Mouse (Mus musculus): ENCODE results near the gene Ptpn1. TPM values are rescaled to one million over a fixed set of nuclear protein-coding genes. Genes with fewer than 3 reads are reported as not detected.

The Ptpn1 gene
- polyA plus RNA-seq, 1 experiment from 2014 or later, result 49.7 TPM

- Histone ChIP-seq H3K9ac (ENCODE audit: low read depth, low read length) (no peak overlapping the region), H3K9me3 (ENCODE audit: control insufficient read depth, low read length) (no peaks in the 10 kb centered on the region)
- 75% methylated on average over 8 of the region's 8 CpGs for WGBS
Observed at GRCm38 (mm10) chr2:167897896-167898295, 34.0 kb upstream of the Ptpn1 start.

GRCm38 (mm10) chr2:167899989-167900421, 31.9 kb upstream of the Ptpn1 start:
- ATAC-seq (ENCODE audit: low read depth) (peak; percentile 51), DNase-seq (ENCODE audit: low spot score) (peak; percentile 65)
- Histone ChIP-seq H3K4me1 (ENCODE audit: control insufficient read depth, insufficient read depth, low read length) (peaks cover 4% of the 10 kb centered on the region; the same call in 1 of the 2 replicates), H3K4me3 (ENCODE audit: low read depth, low read length) (no peak overlapping the region), H3K9ac (ENCODE audit: low read depth, low read length) (no peak overlapping the region), H3K4me2 (ENCODE audit: low read depth, low read length) (peak overlapping the region; percentile 24; the same call in 1 of the 2 replicates), H3K9me3 (ENCODE audit: control insufficient read depth, low read length) (no peaks in the 10 kb centered on the region), H3K27ac (replicated peaks; ENCODE audit: low read depth, low read length) (no peak overlapping the region), H3K36me3 (ENCODE audit: control insufficient read depth, insufficient read depth, low read length) (no peaks in the 10 kb centered on the region), H3K27me3 (replicated peaks; ENCODE audit: control insufficient read depth, insufficient read depth, low read length) (peaks cover 5% of the 10 kb centered on the region)
- 11% methylated on average over 16 of the region's 16 CpGs for WGBS

More at GRCm38 (mm10) chr2:167897896-167898295, 34.0 kb upstream of the Ptpn1 start:
- no peak for ATAC-seq (ENCODE audit: low read depth)
- H3K27me3 ChIP-seq (replicated peaks; ENCODE audit: control insufficient read depth, insufficient read depth, low read length), result peaks cover 5% of the 10 kb centered on the region
- no peak overlapping the region for H3K27ac ChIP-seq (replicated peaks; ENCODE audit: low read depth, low read length)
- no peak overlapping the region for H3K4me3 ChIP-seq (ENCODE audit: low read depth, low read length)
- no peak for DNase-seq (ENCODE audit: low spot score)
- peaks cover 4% of the 10 kb centered on the region; the same call in 1 of the 2 replicates for H3K4me1 ChIP-seq (ENCODE audit: control insufficient read depth, insufficient read depth, low read length)
- no peaks in the 10 kb centered on the region for H3K36me3 ChIP-seq (ENCODE audit: control insufficient read depth, insufficient read depth, low read length)
- no peak overlapping the region for H3K4me2 ChIP-seq (ENCODE audit: low read depth, low read length)

- H3K9me3 ChIP-seq (ENCODE audit: control insufficient read depth, low read length), result no peaks in the 10 kb centered on the region
- H3K36me3 ChIP-seq (ENCODE audit: control insufficient read depth, insufficient read depth, low read length), result no peaks in the 10 kb centered on the region
- peaks cover 4% of the 10 kb centered on the region; the same call in 1 of the 2 replicates for H3K4me1 ChIP-seq (ENCODE audit: control insufficient read depth, insufficient read depth, low read length)
- ATAC-seq (ENCODE audit: low read depth), result no peak
- H3K9ac ChIP-seq (ENCODE audit: low read depth, low read length), result no peak overlapping the region
- no peak overlapping the region for H3K27ac ChIP-seq (replicated peaks; ENCODE audit: low read depth, low read length)
- H3K4me3 ChIP-seq (ENCODE audit: low read depth, low read length), result no peak overlapping the region
- no peak overlapping the region for H3K4me2 ChIP-seq (ENCODE audit: low read depth, low read length)
- no peak for DNase-seq (ENCODE audit: low spot score)
- H3K27me3 ChIP-seq (replicated peaks; ENCODE audit: control insufficient read depth, insufficient read depth, low read length), result no peaks in the 10 kb centered on the region
- whole genome bisulfite sequencing, result 57% methylated on average over 9 of the region's 9 CpGs
Observed at GRCm38 (mm10) chr2:167902116-167902703, 29.6 kb upstream of the Ptpn1 start.

GRCm38 (mm10) chr2:167903242-167903952, 28.5 kb upstream of the Ptpn1 start:
- Histone ChIP-seq H3K4me2 (ENCODE audit: low read depth, low read length) (no peak overlapping the region), H3K27me3 (replicated peaks; ENCODE audit: control insufficient read depth, insufficient read depth, low read length) (no peaks in the 10 kb centered on the region), H3K27ac (replicated peaks; ENCODE audit: low read depth, low read length) (no peak overlapping the region), H3K9me3 (ENCODE audit: control insufficient read depth, low read length) (no peaks in the 10 kb centered on the region), H3K4me1 (ENCODE audit: control insufficient read depth, insufficient read depth, low read length) (peaks cover 4% of the 10 kb centered on the region; the same call in 1 of the 2 replicates), H3K36me3 (ENCODE audit: control insufficient read depth, insufficient read depth, low read length) (no peaks in the 10 kb centered on the region), H3K9ac (ENCODE audit: low read depth, low read length) (no peak overlapping the region), H3K4me3 (ENCODE audit: low read depth, low read length) (no peak overlapping the region)
- 79% methylated on average over 11 of the region's 11 CpGs for WGBS
- no peak for ATAC-seq (ENCODE audit: low read depth)
- no peak for DNase-seq (ENCODE audit: low spot score)

- Histone ChIP-seq H3K9me3 (ENCODE audit: control insufficient read depth, low read length) (no peaks in the 10 kb centered on the region), H3K4me1 (ENCODE audit: control insufficient read depth, insufficient read depth, low read length) (peaks cover 4% of the 10 kb centered on the region; the same call in 1 of the 2 replicates), H3K9ac (ENCODE audit: low read depth, low read length) (no peak overlapping the region), H3K4me2 (ENCODE audit: low read depth, low read length) (no peak overlapping the region), H3K4me3 (ENCODE audit: low read depth, low read length) (no peak overlapping the region), H3K36me3 (ENCODE audit: control insufficient read depth, insufficient read depth, low read length) (no peaks in the 10 kb centered on the region), H3K27ac (replicated peaks; ENCODE audit: low read depth, low read length) (no peak overlapping the region), H3K27me3 (replicated peaks; ENCODE audit: control insufficient read depth, insufficient read depth, low read length) (no peaks in the 10 kb centered on the region)
- ATAC-seq (ENCODE audit: low read depth) (no peak), DNase-seq (ENCODE audit: low spot score) (no peak)
- WGBS, result 87% methylated on average over 12 of the region's 12 CpGs
Observed at GRCm38 (mm10) chr2:167904621-167905367, 27.1 kb upstream of the Ptpn1 start.

- DNase-seq (ENCODE audit: low spot score) (no peak), ATAC-seq (ENCODE audit: low read depth) (no peak)
- H3K27ac ChIP-seq (replicated peaks; ENCODE audit: low read depth, low read length), result no peak overlapping the region
- H3K36me3 ChIP-seq (ENCODE audit: control insufficient read depth, insufficient read depth, low read length), result no peaks in the 10 kb centered on the region
- WGBS, result 41% methylated on average over 8 of the region's 8 CpGs
- no peaks in the 10 kb centered on the region for H3K4me1 ChIP-seq (ENCODE audit: control insufficient read depth, insufficient read depth, low read length)
- H3K4me3 ChIP-seq (ENCODE audit: low read depth, low read length), result no peak overlapping the region
- no peak overlapping the region for H3K4me2 ChIP-seq (ENCODE audit: low read depth, low read length)
- H3K9ac ChIP-seq (ENCODE audit: low read depth, low read length), result no peak overlapping the region
- no peaks in the 10 kb centered on the region for H3K27me3 ChIP-seq (replicated peaks; ENCODE audit: control insufficient read depth, insufficient read depth, low read length)
- H3K9me3 ChIP-seq (ENCODE audit: control insufficient read depth, low read length), result no peaks in the 10 kb centered on the region
Observed at GRCm38 (mm10) chr2:167905561-167905960, 26.3 kb upstream of the Ptpn1 start.

- Histone ChIP-seq H3K9ac (ENCODE audit: low read depth, low read length) (no peak overlapping the region), H3K27ac (replicated peaks; ENCODE audit: low read depth, low read length) (no peak overlapping the region), H3K27me3 (replicated peaks; ENCODE audit: control insufficient read depth, insufficient read depth, low read length) (no peaks in the 10 kb centered on the region), H3K36me3 (ENCODE audit: control insufficient read depth, insufficient read depth, low read length) (no peaks in the 10 kb centered on the region), H3K9me3 (ENCODE audit: control insufficient read depth, low read length) (no peaks in the 10 kb centered on the region), H3K4me1 (ENCODE audit: control insufficient read depth, insufficient read depth, low read length) (no peaks in the 10 kb centered on the region), H3K4me2 (ENCODE audit: low read depth, low read length) (no peak overlapping the region), H3K4me3 (ENCODE audit: low read depth, low read length) (no peak overlapping the region)
- DNase-seq (ENCODE audit: low spot score) (no peak), ATAC-seq (ENCODE audit: low read depth) (no peak)
Observed at GRCm38 (mm10) chr2:167906729-167907128, 25.1 kb upstream of the Ptpn1 start.

GRCm38 (mm10) chr2:167909531-167910177, 22.2 kb upstream of the Ptpn1 start:
- H3K36me3 ChIP-seq (ENCODE audit: control insufficient read depth, insufficient read depth, low read length), result no peaks in the 10 kb centered on the region
- no peaks in the 10 kb centered on the region for H3K4me1 ChIP-seq (ENCODE audit: control insufficient read depth, insufficient read depth, low read length)
- H3K9ac ChIP-seq (ENCODE audit: low read depth, low read length), result no peak overlapping the region
- H3K9me3 ChIP-seq (ENCODE audit: control insufficient read depth, low read length), result peaks cover 12% of the 10 kb centered on the region
- H3K4me3 ChIP-seq (ENCODE audit: low read depth, low read length), result no peak overlapping the region
- DNase-seq (ENCODE audit: low spot score), result no peak
- 65% methylated on average over 11 of the region's 11 CpGs for WGBS
- ATAC-seq (ENCODE audit: low read depth), result no peak
- no peak overlapping the region for H3K27ac ChIP-seq (replicated peaks; ENCODE audit: low read depth, low read length)
- H3K27me3 ChIP-seq (replicated peaks; ENCODE audit: control insufficient read depth, insufficient read depth, low read length), result no peaks in the 10 kb centered on the region
- no peak overlapping the region for H3K4me2 ChIP-seq (ENCODE audit: low read depth, low read length)

Data from embryonic facial prominence, embryonic 14.5 days (tissue).